Mouse (Mus musculus): Measurements from ENCODE around the gene Hoxb1. TPM values are rescaled to one million over a fixed set of nuclear protein-coding genes. Genes with fewer than 3 reads are reported as not detected.
A peak's percentile ranks its signal among the peaks of the same experiment; 100 is the strongest.

Gene Hoxb1
- polyA plus RNA-seq, 1 experiment from 2014 or later = not detected

- Histone ChIP-seq H3K27me3 (replicated peaks; ENCODE audit: insufficient read depth, low read length) (peaks cover 7% of the 10 kb centered on the region; the same call in 1 of the 2 replicates), H3K9me3 (ENCODE audit: low read length) (no peaks in the 10 kb centered on the region), H3K9ac (replicated peaks; ENCODE audit: low read depth) (no peak overlapping the region), H3K4me1 (ENCODE audit: insufficient read depth, low read depth, low read length) (peaks cover 12% of the 10 kb centered on the region; the same call in 1 of the 2 replicates), H3K4me2 (replicated peaks; ENCODE audit: low read depth, low read length) (0 out of 2 replicates have a peak overlapping the region, but pooled peaks have one; percentile 5), H3K36me3 (ENCODE audit: insufficient read depth, low read length) (no peaks in the 10 kb centered on the region), H3K27ac (ENCODE audit: low read length) (peak overlapping the region; percentile 51), H3K4me3 (ENCODE audit: low read depth, low read length) (no peak overlapping the region)
- DNase-seq (ENCODE audit: low spot score) (peak; percentile 28), ATAC-seq (no peak)
- TF ChIP-seq CTCF (IDR thresholded peaks at IDR 0.05) = no peak
- TF ChIP-seq EP300 (IDR thresholded peaks at IDR 0.05) = no peak
- 25% methylated on average over 2 of the region's 2 CpGs for WGBS
Measured at GRCm38 (mm10) chr11:96336597-96336996, 29.0 kb upstream of the Hoxb1 start.

DNA sequence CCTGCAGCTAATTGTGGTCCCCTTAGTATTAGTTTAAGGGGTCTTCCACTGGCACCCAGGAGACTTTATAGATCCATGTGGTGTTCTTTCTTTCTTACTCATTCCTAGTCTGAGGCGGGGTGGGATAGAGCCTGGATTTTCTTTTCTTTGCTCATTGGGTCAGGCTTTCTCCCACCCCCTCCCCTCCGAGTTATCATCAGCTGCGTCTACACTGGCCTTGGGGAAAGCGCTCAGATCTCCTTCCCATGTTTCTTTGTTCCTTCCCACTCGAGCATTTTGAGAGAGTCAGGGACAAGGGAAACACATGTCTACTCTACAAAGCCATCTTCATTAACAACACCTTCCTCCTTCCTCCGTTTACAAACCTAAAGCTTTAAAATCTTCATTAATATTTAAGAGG is 28.5 kb upstream of the Hoxb1 start:
- H3K9ac ChIP-seq (replicated peaks; ENCODE audit: low read depth) = no peak overlapping the region
- no peak for ATAC-seq
- TF ChIP-seq CTCF (IDR thresholded peaks at IDR 0.05) = no peak
- no peak for TF ChIP-seq EP300 (IDR thresholded peaks at IDR 0.05)

GRCm38 (mm10) chr11:96338957-96339855 is 26.3 kb upstream of the Hoxb1 start:
- H3K9ac ChIP-seq (replicated peaks; ENCODE audit: low read depth) = 0 out of 2 replicates have a peak overlapping the region, but pooled peaks have one; percentile 17
- ATAC-seq (no peak), DNase-seq (ENCODE audit: low spot score) (peak; percentile 10)
- H3K27ac ChIP-seq (ENCODE audit: low read length) = peak overlapping the region; percentile 82; the same call in 1 of the 2 replicates
- no peaks in the 10 kb centered on the region for H3K9me3 ChIP-seq (ENCODE audit: low read length)
- H3K4me2 ChIP-seq (replicated peaks; ENCODE audit: low read depth, low read length) = 0 out of 2 replicates have a peak overlapping the region, but pooled peaks have one; percentile 5
- TF ChIP-seq EP300 (IDR thresholded peaks at IDR 0.05) (no peak), CTCF (IDR thresholded peaks at IDR 0.05) (no peak)
- peaks cover 10% of the 10 kb centered on the region; the same call in 1 of the 2 replicates for H3K27me3 ChIP-seq (replicated peaks; ENCODE audit: insufficient read depth, low read length)
- no peaks in the 10 kb centered on the region for H3K36me3 ChIP-seq (ENCODE audit: insufficient read depth, low read length)
- H3K4me1 ChIP-seq (ENCODE audit: insufficient read depth, low read depth, low read length) = peaks cover 12% of the 10 kb centered on the region; the same call in 1 of the 2 replicates
- H3K4me3 ChIP-seq (ENCODE audit: low read depth, low read length) = no peak overlapping the region
- 40% methylated on average over 7 of the region's 7 CpGs for WGBS

More for the DNA sequence above, 28.5 kb upstream of the Hoxb1 start:
- peaks cover 7% of the 10 kb centered on the region; the same call in 1 of the 2 replicates for H3K27me3 ChIP-seq (replicated peaks; ENCODE audit: insufficient read depth, low read length)
- H3K27ac ChIP-seq (ENCODE audit: low read length) = peak overlapping the region; percentile 51
- 0 out of 2 replicates have a peak overlapping the region, but pooled peaks have one; percentile 5 for H3K4me2 ChIP-seq (replicated peaks; ENCODE audit: low read depth, low read length)
- 18% methylated on average over 6 of the region's 6 CpGs for WGBS
- H3K4me1 ChIP-seq (ENCODE audit: insufficient read depth, low read depth, low read length) = peaks cover 12% of the 10 kb centered on the region; the same call in 1 of the 2 replicates
- DNase-seq (ENCODE audit: low spot score) = no peak
- H3K36me3 ChIP-seq (ENCODE audit: insufficient read depth, low read length) = no peaks in the 10 kb centered on the region
- H3K9me3 ChIP-seq (ENCODE audit: low read length) = no peaks in the 10 kb centered on the region
- H3K4me3 ChIP-seq (ENCODE audit: low read depth, low read length) = no peak overlapping the region

DNA sequence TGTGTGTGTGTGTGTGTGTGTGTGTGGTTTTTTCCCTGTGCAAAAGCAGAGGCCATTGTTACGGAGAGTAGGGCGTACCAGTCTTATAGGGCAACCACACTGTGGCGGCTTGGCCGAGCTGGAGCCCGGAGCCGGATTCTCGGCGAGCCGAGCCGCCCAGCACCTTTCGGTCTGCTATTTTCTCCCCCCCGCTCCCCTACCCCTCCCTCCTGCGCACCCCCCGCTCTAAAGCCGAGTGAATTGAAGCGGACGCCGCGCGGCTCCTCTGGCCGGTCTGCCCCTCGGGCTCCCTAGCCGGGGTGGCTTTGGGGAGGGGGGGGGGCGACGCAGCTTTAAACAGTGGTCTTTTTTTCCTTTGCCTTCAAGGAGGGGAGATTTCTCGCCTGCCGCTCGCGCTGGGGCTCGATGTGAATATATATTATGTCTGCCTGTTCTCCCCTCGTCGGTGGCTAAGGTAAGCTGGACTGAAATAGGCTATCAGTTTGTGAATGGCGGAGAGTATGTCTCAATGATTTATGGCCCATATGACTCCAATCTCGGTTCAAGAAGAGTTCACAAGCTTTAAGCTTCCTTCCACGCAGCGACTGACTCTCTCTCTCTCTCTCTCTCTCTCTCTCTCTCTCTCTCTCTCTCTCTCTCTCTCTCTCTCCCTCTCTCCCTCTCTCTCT is 24.7 kb upstream of the Hoxb1 start:
- WGBS = 3% methylated on average over 33 of the region's 36 CpGs
- peak overlapping the region; percentile 82 for H3K27ac ChIP-seq (ENCODE audit: low read length)
- DNase-seq (ENCODE audit: low spot score) = peak; percentile 84
- H3K36me3 ChIP-seq (ENCODE audit: insufficient read depth, low read length) = no peaks in the 10 kb centered on the region
- peak overlapping the region; percentile 59 for H3K9ac ChIP-seq (replicated peaks; ENCODE audit: low read depth)
- peak overlapping the region; percentile 43 for H3K4me3 ChIP-seq (ENCODE audit: low read depth, low read length)
- peaks cover 7% of the 10 kb centered on the region; the same call in 1 of the 2 replicates for H3K4me1 ChIP-seq (ENCODE audit: insufficient read depth, low read depth, low read length)
- ATAC-seq = peak; percentile 48
- H3K9me3 ChIP-seq (ENCODE audit: low read length) = no peaks in the 10 kb centered on the region
- H3K4me2 ChIP-seq (replicated peaks; ENCODE audit: low read depth, low read length) = peak overlapping the region; percentile 69
- H3K27me3 ChIP-seq (replicated peaks; ENCODE audit: insufficient read depth, low read length) = peaks cover 13% of the 10 kb centered on the region; the same call in 1 of the 2 replicates
- TF ChIP-seq CTCF (IDR thresholded peaks at IDR 0.05) (no peak), EP300 (IDR thresholded peaks at IDR 0.05) (no peak)

- ATAC-seq (peak; percentile 31), DNase-seq (ENCODE audit: low spot score) (peak; percentile 76)
- H3K4me3 ChIP-seq (ENCODE audit: low read depth, low read length) = peak overlapping the region; percentile 43
- TF ChIP-seq EP300 (IDR thresholded peaks at IDR 0.05) = no peak
- peak; percentile 34 for TF ChIP-seq CTCF (IDR thresholded peaks at IDR 0.05)
- no peaks in the 10 kb centered on the region for H3K36me3 ChIP-seq (ENCODE audit: insufficient read depth, low read length)
- H3K27me3 ChIP-seq (replicated peaks; ENCODE audit: insufficient read depth, low read length) = peaks cover 18% of the 10 kb centered on the region; the same call in 1 of the 2 replicates
- H3K4me1 ChIP-seq (ENCODE audit: insufficient read depth, low read depth, low read length) = peaks cover 8% of the 10 kb centered on the region; the same call in 1 of the 2 replicates
- peak overlapping the region; percentile 69 for H3K4me2 ChIP-seq (replicated peaks; ENCODE audit: low read depth, low read length)
- H3K9ac ChIP-seq (replicated peaks; ENCODE audit: low read depth) = peak overlapping the region; percentile 80
- WGBS = 4% methylated on average over 40 of the region's 40 CpGs
- peak overlapping the region; percentile 81 for H3K27ac ChIP-seq (ENCODE audit: low read length)
- no peaks in the 10 kb centered on the region for H3K9me3 ChIP-seq (ENCODE audit: low read length)
Measured at GRCm38 (mm10) chr11:96341701-96342575, 23.6 kb upstream of the Hoxb1 start.

Measured in lung, postnatal 0 days (tissue).